Mouse (Mus musculus): Measurements from ENCODE around the gene Sema7a.

DNA sequence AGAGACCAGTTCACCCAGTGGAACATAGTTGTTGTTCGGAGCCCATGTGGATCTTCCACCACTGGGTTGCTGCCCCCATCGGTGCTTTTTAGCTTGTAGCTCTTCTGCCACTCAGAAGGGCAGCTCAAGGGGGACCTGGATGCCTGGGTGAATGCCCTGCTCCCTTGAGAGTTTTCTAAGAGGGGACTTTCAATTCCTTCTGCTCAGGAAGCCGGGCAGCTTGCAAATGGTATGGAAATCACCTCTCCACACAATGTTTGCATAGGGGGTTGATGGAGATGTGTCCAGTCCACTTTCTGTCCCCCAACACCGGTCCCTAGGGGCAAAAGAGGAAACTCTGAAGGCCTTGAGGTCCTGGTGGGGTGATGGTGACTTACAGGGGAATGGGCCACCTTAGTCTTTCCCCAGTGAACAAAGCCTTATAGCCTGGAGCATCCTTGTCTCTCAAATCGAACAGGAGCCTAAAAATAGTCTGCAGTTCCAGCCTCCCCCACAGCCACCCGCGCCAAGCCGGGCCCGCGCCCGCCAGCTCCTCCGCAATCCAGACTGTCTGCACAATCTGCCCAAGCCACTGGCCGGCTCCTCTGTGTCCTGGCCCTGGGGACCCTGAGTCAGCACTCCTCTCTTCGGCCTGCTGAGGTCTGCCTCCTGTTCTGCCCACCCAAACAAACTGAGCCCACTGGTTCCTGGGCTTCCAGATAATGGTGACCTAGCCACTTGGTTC is 27.5 kb downstream of the Sema7a start:
- TF ChIP-seq CTCF (IDR thresholded peaks at IDR 0.05; ENCODE audit: low read depth, low read length) (no peak), EP300 (IDR thresholded peaks at IDR 0.05; ENCODE audit: insufficient read depth, low read depth, low read length) (no peak)
